Mouse (Mus musculus) spleen, adult 18-20 months (tissue): Measurements from ENCODE around the gene Top3b.
"Not testable (repeated sequence)": the region's sequence is repeated elsewhere in the genome, so short reads cannot be mapped to it uniquely, and the experiment has no call there.

Experiments
- DNase-seq, 2 experiments: peaks; one replicate each; pipeline ENCODE4 v3.0.0; 2022; ENCODE audit warnings: mixed read lengths in 2 of 2

Gene Top3b

DNA sequence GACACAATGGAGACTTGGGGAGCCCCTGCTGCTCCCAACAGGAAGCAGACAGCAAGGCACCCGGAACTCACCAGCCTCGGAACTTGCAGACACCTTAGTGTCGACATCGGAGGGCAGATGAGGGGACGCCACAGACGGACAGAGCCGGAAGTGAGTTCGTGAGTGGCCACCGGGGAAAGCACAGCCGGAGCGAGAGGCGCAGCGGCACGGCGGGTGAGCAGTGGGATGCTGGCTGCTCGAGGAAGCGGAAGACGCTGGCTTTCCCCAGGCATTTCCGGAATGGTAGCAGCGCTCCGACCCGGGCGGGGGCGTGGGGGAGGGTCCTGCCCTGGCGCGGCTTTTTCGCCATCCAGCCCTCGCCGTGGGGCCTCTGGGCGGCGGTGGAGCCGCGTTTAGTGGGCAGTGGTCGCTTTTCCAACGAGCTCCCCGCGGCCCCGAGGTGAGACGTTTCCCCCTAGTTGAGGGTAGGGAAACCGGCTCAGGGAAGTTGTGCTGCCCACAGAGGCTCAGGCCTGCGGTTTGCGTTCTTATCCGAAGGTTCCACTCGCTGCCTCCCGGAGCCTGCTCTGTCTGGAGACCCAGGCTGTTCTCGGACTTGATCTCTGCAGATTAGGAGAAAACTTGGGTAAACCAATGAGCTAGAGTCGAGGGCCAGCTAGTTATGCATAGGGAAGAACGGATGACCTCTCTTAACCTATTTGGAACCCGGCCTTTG is at the start of gene Top3b, which contains the start of gene Vpreb1:
TSS of gene Top3b (plus strand) at position 120 of the 715 bp plus-strand sequence.
TSS of gene Vpreb1 (minus strand) at position 227 of the 715 bp plus-strand sequence.
- DNase-seq = peak; percentile 74 to 79

DNA sequence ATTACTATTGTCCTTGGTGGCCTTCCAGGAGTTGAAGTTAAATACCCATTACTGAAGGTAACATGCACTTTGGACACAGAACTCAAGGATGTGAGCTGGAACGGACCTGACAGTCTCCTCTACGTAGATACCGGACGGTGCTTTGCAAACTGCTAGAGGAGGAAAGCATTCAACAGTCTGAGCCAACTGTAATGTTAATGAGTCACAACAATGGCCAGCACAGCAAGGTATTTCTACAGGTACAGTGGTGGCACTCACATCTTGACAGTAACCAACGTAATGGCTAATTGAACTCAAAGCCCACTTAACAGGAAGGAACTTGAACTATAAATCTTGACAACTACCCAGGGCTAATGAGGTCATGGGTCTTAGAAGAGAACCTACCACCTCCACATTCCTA is 45.1 kb upstream of the Top3b start:
- DNase-seq = no peak

DNA sequence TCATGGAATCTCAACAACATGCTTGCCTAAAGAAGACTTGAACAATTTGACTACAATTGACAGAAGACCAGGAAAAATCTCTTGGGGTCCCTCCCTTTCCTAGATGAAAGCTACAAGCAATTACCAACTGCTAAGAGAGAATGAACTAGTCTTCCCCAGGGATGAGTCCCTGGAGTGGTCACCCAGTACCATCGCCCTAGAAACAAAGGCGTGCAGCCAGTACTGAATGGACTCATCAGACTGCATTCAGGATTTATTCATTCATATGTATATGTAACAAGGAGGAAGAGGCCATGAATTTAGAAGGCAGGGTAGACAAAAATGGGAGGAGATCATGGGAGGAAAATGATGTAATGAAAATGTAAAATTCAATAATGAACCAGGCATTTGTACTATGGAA is 44.3 kb upstream of the Top3b start:
- no peak for DNase-seq

DNA sequence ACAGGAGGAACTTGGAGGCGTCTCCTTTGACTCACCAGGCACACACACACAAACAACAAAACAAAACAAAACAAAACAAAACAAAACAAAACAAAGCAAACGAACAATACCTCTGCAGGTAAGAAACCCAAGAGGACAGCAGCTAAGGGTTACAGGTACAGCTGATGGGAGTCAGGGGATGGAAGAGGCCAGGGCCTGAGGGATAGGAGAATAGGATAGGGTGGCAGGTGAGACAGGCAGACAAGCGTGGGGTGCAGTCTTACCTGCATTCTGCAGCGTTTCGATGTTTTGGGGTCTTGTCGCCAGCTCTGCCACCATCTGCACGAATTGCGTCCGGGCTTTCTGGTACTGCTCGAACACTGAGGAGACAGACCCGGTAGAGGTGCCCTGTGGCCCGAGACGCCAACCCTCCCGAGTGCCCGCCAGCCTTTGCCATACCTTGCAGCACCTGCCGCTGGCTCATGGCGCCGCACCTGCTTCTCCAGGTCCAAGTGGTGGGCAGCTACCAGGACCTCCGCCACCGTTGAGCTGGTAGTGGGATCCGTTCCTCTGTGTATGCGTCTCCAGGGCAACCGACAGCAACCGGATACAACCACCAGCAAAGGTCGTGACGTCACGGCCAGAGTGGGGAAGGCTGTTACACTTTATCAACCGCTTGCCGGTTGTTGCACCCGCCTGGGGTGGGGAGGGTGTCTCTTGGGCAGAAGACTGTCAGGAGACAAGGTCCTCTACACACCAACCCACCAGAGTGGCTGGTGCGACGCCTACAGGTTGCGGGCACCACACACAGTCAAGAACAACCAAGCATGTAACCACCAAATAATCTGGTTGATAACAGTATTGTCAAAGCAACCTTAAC is 41.5 kb upstream of the Top3b start, which contains the start of gene Spag6l:
TSS of gene Spag6l (minus strand) at position 700 of the 859 bp plus-strand sequence.
- DNase-seq = peak; percentile 33 to 49

DNA sequence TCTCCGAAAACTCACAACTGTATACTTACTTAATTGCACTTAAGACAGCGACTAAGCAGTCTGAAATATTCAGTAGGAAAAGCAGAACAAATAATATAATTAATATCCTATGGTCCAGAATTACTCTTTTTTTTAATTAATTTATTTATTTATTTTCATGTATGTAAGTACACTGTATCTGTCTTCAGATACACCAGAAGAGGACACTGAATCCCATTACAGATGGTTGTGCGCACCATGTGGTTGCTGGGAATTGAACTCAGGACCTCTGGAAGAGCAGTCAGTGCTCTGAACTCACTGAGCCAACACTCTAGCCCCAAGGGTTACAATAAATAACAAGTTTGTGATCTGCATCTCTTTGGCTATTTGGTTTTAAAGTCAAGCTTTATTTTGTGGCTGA is 40.9 kb upstream of the Top3b start:
- DNase-seq = no peak

DNA sequence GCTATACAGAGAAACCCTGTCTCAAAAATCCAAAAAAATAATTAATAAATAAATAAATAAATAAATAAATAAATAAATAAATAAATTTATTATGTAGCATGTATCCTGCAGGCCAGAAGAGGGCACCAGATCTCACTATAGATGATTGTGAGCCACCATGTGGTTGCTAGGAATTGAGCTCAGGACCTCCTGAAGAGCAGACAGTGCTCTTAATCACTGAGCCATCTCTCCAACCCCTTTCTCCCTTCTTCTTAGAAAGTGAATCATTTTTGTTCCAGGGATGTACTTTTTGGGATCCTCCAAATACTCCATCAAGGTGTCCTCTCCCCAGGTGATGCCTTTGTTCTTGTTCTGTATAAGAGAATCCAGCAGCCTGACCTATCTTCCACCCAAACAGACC is 21.3 kb upstream of the Top3b start:
- no peak for DNase-seq

DNA sequence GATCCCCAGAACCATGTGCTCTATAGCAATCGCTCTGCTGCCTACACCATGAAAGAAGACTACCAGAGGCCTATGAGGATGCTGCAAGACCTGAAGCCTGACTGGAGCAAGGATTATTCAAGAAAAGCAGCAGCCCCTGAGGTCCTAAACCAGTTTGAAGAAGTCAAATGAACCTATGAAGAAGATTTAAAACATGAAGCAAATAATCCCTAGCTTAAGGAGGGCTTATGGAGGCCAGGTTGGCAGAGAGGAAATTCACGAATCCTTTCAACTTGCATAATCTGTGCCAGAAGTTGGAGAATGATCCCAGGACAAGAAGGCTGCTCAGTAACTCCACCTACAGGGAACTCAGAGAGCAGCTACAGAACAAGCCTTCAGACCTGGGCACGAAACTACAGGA is 18.1 kb upstream of the Top3b start:
- no peak for DNase-seq

DNA sequence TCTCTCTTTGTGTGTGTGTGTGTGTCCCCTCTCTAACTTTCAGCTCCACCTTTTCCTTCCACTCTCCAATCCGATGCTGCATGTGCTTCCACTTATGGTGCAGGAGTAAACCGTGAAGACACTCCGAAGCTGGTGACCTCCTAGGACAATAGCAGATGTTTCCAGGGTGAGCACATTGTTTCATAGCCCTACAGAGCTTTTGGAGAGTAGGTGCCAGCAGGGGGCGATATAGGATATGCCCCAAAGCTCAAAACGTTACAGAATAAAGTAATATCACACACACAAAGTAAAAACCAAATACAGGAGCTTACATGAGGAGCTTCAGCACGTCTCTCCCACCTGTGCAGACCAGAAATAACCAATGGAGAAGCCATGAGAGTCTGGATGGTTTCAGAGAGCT is 15.7 kb upstream of the Top3b start:
- DNase-seq = peak; percentile 25 to 73

DNA sequence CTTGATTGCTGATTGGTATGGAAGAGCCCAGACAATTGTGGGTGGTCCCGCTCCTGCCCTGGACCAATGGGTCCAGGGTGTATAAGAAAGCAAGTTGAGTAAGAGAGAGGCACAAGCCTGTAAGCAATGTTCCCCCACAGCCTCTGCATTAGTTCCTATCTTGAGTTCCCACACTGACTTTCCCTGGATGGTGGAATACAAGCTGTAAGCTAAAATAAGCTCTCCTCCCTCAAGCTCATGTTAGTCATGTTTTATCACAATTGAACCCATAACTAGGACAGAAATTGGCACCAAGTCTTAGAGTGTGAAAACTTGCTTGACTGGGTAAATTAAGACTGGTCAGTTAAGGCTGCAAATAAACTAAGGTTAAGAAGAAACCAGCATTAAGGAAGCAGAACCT is 15.0 kb upstream of the Top3b start:
- no peak for DNase-seq

DNA sequence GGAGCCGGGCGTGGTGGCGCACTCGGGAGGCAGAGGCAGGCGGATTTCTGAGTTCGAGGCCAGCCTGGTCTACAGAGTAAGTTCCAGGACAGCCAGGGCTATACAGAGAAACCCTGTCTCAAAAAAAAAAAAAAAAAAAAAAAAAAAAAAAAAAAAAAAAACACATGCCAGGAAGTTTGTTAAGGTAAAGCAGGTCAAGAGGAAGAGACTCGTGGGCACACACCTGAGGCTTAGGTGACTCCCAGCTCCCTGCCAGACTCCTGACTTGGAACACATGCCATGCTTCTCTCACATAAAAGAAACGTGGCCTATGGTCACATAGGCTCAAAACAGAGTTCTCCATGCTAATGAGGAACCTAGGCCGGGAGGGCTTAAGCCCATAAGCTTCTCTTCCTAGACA is 14.5 kb upstream of the Top3b start:
- not testable (repeated sequence) for DNase-seq

DNA sequence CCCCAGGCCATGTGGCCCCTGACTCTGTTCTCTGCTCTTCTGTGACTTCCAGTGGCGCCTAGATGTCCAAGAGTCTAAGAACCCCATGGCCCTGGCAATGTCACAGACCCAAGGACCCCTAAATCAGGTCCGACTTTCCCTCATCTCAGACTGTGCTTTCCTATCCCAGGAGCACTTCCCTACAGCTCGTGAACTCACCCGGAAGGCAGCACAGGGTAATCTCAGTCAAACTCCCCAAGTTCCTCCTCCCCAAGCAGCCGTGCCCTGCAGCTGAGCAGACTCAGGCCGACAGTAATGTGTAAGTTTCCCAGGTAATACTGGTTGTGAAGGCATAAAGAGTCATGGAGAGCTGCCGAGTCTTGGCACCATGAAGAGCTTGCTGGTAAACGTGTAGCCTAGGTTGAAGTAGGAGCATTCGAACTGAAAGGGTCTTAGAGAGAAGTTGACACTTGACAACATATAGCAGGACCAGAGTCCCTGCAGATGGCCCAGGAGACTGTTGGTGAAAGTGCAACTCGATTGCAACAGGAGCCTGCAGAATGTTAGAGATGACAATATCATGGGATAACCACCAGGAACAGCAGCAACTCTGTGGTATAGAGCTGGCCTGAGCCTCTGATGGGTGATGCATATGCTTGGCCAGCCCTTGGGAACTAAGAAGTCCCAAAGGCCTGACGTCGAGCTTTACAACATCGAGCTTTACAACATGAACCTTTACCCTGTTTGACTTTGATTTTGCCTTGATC is 13.6 kb upstream of the Top3b start:
- no peak for DNase-seq

DNA sequence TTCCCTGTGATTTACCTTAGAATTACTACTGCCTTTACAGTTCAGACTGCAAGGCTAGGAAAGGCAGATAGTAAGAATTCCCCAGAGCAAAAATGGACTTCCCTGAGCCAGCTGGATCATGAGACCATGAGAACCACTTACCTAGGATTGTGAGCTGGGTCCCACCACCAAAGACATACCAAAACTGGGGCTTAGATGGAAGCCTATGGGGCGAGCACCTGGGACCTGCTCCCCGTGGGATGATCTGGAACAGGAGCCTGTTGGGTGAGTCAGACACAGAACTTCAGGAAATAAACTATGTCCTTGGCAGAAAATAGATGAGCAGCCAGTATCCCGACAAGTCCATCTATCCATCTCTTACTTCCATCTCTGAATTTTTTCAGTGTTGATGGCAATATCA is 8.2 kb upstream of the Top3b start:
- DNase-seq = no peak

DNA sequence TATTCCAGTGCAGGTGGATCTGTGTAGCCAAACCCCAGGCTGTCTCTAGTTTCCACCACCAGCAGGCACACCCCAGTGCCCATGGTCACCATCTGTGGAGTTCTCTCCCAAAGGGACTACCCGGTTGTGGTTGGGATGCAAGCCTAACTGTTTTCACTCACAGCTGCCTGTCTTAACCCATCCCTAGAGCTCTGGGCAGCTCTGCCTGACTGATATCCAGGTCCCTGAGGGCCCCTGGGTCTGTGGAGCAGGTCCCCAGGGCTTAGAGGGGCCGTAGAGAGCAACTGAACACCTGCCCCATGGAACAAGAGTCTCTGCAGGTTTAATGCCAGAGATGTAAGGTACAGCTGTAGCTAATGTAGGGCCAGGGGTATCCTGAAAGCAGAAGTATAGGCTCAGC is 6.6 kb upstream of the Top3b start, which contains the start of gene Igll1:
TSS of gene Igll1 (minus strand) at position 8 of the 400 bp plus-strand sequence.
- DNase-seq = no peak

DNA sequence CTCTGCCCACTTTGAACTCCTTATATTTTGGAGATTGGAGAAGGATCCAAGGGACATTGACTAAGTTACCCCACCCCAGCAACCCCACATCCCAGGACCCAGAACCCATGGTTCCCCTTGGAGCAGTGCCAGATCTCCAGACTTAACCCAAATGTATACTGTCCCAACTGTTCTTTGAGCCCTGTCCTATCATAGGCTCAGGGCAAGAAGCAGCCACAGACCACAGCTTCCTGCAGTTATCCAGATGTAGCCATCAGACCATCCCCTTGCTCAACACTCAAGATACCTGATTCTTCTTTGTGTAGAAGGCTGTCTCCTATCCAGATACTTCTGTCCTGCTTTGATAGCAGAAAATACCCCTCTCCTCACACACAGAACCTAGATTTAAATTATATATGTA is 5.3 kb upstream of the Top3b start:
- DNase-seq = no peak

DNA sequence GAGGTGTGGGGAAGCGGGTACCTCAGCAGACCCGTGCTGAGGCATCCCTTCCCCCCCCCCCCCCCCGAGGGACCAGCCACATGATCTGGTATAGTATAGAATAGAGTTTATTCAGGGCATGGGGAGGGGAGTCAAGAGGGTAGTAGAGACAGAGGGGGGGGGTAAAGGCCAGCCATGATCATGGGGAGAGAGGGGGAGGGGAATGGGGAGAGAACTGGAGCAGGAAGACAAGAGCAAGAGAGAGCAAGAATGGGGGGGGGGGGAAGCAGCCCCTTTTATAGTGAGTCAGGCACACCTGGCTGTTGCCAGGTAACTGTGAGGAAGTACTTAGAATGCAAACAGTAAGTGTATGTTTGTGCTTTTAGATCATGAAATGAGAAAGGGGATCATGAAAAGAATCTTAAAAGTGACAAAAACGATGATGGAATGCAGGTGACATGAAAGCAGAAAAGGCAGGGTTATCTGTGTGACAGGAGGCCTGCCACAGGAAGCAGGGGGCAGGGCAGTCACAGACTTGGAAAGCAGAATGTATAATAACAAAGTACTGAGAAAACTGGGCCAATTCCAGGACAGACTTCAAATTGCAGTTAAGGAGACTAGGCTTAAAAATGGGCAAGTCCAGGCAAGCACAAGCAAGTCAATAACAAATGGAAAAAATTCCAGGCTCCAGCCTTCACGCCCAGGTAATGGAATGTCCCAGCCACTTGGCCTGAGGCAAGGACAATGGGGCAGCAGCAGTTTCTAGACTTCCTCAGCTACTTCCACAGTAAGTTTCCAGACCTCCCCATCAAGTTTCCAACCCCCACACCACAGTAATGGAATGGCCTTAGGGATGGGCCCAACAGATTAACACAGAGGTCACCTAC is 4.6 kb upstream of the Top3b start:
- DNase-seq = no peak

DNA sequence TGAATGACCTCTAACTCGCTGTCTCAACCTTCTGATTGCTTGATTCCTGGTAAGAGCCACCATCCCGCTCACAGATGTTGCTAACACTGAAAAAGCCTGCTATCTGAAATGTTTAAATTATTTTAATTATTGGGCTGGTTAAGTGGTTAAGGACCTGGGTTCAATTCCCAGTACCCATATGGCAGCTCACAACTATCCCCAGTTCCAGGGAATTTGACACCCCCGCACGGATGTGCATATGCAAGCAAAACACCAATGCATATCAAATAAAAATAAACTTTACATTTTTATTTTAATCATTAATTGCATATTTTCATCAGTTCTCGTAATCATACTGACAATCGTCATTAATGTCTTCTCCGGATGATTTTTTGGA is 307 bp upstream of the Top3b start:
- no peak for DNase-seq

DNA sequence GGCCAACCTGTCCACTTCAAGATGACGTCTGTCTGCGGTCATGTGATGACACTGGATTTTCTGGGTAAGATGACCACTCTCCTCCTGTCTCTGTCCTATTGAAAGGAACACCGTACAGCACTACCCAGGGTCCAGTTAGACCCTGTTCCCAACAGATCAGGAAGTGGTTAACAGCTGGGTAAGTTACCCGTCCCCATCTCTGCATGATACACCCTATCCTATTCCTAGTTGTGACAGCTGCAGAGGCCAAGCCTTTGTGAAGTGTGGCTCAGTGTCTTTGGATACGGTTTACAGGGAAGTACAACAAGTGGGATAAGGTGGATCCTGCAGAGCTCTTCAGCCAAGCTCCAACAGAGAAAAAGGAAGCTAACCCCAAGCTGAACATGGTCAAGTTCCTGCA is 8.5 kb downstream of the Top3b start:
- DNase-seq = no peak

DNA sequence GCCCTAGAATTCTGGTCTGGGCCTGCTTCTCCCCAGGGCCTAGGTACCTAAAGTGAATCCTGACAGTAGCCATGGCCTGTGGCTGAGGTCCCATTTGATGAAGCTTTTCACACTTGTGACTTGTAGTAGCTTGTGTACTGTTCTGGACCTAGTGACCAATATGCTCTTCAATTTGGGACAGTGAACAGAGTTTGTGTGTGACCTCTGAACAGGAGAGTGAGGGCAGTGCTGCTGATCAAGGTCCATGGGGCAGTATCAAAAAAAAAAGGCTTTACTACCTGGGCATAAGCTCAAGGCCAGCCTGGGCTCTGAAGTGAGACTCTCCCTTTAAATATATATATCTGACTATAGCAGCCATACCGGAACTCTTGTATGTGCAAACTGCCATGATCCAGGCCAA is 17.8 kb downstream of the Top3b start:
- DNase-seq = no peak

DNA sequence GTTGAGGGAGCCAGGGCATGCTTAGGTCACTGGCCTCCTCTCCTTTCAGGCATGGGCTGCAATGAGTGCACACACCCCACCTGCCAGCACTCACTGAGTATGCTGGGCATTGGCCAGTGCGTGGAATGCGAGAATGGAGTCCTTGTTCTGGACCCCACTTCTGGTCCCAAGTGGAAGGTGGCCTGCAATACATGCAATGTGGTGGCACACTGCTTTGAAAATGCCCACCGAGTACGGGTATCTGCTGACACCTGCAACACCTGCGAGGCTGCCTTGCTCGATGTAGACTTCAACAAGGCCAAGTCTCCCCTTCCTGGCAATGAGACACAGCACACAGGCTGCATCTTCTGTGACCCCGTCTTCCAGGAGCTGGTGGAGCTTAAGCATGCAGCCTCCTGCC is 21.8 kb downstream of the Top3b start:
- DNase-seq = no peak

DNA sequence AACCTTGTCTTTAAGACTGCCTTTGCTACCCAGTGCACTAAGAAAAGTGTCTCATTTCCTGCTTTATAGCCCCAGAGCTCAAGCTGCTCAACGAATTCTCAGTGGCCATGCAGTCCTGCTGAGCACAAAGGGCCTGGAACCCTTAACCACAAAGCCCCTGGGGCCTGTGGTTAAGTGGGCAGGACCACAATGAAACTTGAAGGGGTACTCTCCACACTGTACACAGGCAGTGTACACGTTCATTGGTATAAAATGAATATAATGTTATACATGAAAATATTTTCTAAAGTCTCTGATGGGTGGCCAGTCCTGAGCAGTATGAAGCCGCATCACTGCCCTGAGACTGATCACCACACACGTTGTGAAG is 25.5 kb downstream of the Top3b start:
- DNase-seq = peak in 1 of 2 experiments; percentile 34

DNA sequence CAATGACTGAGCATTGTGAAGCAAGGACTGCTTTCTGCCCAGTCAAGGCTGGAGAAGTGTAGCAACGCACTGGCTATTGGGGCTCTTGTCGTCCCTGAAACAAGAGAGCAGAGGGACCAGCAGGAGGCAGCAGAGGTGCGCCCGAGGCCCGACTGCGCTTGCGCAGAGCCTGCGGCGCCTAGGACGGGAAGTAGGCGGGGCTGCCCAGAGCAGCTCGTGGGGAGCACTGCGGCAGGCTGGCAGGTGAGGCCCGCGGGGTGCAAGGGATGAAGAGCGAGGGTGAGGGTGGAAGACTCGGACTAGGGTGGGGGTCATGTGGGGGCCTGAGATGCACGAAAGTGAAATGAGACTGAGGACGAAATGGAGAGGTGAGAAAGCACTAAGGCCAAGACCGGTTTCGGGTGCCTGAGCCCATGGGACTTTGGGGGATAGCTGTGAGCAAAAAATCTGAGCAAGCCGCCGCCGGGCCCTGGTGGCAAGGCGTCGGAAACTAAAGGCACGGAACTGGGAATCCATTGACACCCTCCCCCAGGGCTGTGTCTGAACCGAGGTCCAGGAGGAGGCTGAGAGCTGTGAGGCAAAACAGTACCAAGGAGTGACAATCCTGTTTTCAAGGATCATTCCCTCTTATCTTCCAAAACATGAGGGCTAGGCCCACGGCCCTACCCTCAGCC is 26.0 kb downstream of the Top3b start, which contains the start of gene Ppm1f:
TSS of gene Ppm1f (plus strand) at position 88 of the 674 bp plus-strand sequence.
- DNase-seq = peak; percentile 94 to 96
